Mouse (Mus musculus) brain, embryonic 14.5 days (tissue): ENCODE measurements around the gene Dcdc2b. TPM values are rescaled to one million over a fixed set of nuclear protein-coding genes. Genes with fewer than 3 reads are reported as not detected.

Experiments used
- DNase-seq: peaks from one replicate; pipeline ENCODE4 v3.0.0-alpha.2; 2011; ENCODE audit warnings: low read depth
- CTCF ChIP-seq: fragments of 200-500 bp; IDR thresholded peaks from 2 replicates; pipeline ENCODE4 v1.5.1; 2012; ENCODE audit warnings: inconsistent platforms, mild to moderate bottlenecking, moderate library complexity, borderline replicate concordance; ENCODE audit not compliant: insufficient read depth, insufficient read length; ENCODE audit errors: extremely low read depth
- POLR2A ChIP-seq: fragments of 200-500 bp; IDR thresholded peaks from 2 replicates; pipeline ENCODE4 v1.6.1; 2012; ENCODE audit warnings: mild to moderate bottlenecking, inconsistent platforms, borderline replicate concordance; ENCODE audit not compliant: poor library complexity, insufficient read depth, insufficient read length, severe bottlenecking; ENCODE audit errors: extremely low read depth
- polyA plus RNA-seq: library from polyadenylated mRNA; depleted of rRNA; stranded (reverse); fragments of >200 nt; gene quantifications from 2 replicates; pipeline ENCODE4 v1.2.3, GENCODE M21; 2012

Dcdc2b gene
- polyA plus RNA-seq, 1 experiment: 4.5 TPM

DNA sequence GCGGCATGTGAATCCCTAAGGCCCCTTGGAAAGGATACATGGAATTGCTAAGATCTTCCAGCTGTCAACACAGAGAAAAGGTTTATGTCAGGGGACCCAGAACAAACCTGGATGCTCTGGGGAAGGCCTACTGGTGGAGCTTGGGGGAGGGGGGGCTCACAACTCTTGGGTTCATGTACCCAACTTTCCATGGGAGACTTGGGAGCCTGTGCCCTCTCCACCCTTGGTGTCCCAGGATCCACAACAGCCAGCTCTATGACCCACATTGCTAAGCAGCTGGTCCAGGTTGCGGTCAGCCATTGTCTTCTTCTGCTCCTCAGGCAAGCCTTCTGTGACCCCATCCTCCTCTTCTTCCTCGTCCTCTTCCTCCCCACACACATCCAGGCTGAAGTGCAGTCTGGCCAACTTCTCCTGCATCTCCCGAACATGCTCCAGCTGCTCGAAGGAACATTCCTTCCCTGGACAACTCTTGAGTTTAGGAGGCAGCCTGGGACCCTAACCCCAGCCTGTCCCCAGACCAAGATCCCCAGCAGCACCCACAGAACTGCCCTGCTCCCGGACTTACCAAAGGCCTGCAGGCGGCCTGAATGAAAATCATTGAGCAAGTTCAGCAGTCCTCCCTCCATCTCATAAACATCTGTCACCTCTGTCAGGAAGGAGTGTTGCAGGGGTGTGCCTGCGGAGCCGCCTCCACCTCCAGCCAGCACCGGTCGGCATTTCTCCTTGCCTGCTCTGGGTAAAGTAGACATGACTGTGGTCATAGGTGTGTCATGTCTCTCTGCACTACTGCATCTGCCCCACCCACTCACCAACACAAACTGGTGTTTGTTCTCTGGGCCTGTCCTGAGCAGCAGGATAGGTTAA is 6.6 kb upstream of the Dcdc2b start:
- DNase-seq: no peak
- TF ChIP-seq POLR2A (no peak), CTCF (no peak)

DNA sequence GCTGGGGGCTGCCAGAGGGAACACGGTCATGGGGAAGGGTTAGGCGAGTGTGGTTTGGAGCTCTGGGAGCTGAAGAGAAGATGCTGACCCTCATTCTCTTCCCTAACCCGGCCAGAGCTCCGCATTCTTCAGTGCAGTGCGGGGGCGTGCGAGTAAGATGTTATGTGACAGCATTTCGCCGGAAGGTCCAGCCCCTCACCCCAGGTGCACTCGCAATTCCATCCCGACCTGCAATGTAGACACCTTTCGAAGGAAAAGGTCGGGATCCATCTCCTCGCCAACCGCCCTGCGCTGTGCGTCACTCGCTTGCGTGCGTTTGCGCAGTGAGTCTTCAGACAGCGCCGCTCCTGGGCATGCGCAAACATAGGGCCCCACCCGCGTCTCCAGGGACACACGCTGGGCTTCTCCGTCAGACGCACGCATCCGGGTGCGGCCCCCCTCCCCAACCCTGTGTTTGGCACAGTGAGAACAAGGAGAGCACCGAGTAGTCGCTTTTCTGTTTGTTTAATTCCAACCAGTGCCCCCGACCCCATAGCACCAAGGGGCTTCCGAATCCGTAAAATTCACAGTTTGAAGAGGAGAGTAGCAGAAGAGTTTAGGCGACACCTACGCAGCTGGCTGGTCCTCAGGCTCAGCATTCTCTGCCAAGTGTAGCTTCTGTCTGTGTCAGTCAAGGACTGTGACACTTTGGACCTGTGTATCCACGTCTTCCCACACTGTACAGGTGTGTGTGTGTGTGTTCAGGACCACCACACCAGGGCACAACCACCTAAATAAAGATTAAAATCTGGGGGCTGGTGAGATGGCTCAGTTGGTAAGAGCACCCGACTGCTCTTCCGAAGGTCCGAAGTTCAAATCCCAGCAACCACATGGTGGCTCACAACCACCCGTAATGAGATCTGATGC is 5.0 kb upstream of the Dcdc2b start, which contains the start of gene Iqcc:
TSS of gene Iqcc (minus strand) at position 314 of the 906 bp plus-strand sequence.
- DNase-seq: peak; percentile 98

DNA sequence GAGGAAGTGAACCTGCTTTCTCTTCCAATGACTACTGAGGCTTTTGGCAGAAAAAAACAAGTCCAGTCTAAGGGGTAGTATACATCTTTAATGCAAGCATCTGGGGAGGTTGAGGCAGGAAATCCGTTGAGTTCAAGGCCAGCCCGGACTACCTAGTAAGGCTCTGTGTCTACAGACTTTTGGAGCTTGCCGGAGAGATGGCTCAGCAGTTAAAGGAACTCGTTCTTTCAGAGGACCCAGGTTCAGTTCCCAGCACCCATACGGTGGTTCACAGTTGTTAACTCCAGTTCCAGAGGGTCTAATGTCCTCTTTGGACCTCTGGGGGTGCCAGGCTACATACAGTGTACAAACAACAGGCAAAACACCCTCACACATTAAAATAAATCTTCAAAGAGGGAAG is 4.0 kb upstream of the Dcdc2b start:
- TF ChIP-seq CTCF (no peak), POLR2A (no peak)

More for the DNA sequence above, 5.0 kb upstream of the Dcdc2b start, which contains the start of gene Iqcc:
- TF ChIP-seq CTCF (no peak), POLR2A (peak; percentile 80; the same call in 1 of the 2 replicates)

DNA sequence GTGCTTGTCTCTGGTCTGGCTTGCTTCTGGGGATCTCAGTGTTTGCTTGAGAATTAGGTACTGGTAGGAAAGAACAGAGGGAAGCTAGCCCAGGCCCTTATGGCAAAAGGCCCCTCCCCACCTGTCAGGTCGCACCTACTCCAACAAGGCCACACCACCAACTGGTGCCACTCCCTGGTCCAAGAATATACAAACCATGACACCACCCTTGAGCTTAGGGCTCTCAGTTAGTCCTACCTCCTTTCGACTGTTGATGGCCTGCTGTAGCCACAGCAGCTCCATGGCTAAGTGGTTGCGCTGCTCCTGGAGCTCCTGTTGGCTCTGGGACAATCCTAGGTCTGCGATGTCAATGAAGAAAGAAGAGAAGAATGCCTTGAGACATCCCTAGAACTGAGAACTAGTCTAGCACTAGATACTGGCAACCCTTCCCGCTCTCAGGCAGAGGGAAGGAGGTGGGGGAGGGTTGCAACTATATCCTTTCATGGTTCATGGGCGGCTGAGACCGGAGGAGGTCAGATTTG is 3.1 kb upstream of the Dcdc2b start:
- no peak for DNase-seq
- no peak for TF ChIP-seq POLR2A

More for the DNA sequence above, 4.0 kb upstream of the Dcdc2b start:
- no peak for DNase-seq

DNA sequence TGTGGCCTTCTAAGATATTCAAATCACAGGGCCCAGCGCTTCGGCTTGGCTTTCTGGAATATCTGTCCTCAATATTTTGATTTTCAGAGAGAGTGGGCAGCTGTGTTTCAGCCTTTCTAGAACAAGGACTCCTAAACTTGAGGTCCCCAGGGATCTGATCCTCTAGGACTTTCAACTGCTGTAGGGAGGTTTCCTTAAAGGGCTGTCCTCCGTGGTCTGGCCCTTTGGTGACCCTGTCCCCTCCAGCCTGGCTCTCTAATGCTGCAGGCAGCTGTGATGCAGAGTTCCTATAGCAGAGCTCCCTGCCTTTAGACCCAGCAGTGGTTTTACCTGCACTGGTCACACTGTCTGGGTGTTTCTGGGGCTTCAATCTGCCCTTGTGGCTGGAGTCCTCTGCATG is 2.6 kb upstream of the Dcdc2b start:
- DNase-seq: no peak
- no peak for TF ChIP-seq CTCF
- no peak for TF ChIP-seq POLR2A

DNA sequence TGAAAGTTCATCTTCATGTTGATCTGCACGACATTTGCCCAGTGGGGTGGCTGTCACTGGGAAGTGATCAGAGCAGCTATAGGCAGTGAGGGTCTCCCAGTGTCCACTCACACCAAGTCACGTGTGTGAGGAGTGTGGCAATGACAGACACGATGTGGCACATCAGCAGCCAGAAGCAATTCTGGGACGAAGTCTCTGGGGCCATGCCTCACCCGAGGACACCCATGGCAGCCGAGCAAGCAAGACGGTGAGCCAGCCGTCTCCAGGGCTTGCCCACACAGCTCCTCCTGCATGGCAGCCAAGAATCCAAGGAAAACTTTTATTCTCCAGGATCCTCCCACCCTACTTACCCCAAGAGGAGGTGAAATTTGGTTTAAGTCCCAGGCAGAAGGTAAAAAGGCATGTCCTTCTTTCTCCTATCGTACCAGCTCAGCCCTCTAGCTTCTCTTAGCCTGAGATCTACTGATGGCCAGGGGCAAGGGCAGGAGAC is 1.8 kb upstream of the Dcdc2b start:
- TF ChIP-seq CTCF (no peak), POLR2A (no peak)
- no peak for DNase-seq

DNA sequence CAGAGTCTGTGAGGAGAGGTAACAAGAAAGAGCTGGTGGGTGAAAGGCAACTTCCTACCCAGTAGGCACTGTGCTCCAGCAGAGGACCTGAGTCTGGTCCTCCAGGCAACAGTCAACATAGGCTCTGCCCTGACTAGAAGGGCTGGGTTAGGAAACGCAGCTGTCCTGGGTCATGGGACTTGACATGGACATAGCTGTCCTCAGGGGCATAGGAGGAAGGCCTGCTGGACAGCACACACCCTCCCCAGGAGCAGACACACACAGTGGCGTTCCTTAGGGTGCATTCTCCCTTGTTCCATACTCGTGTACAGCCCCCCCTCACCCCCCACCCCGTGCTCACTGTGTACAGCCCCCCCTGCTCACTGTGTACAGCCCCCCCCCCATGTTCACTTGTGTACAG is 3.6 kb downstream of the Dcdc2b start:
- no peak for DNase-seq
- no peak for TF ChIP-seq POLR2A
- no peak for TF ChIP-seq CTCF

DNA sequence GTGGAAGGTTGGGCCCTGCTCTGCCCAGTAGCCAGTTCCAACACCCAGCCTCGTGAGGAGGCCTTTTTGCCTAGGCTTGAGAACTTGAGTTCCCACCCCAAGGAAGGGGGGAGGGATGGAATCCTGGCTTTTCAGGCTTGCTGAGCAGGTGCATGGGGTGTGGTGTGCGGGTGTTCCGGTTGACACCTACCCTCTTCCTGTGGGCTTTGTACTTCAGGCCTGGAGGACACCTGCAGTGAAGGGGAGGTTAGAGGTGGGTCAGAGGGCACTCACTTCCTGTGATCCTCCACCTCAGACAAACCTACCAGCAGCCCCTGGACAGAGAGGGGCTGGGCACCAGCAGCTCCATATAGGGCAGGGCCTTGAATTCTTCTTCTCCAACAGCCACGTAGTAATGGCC is 4.0 kb downstream of the Dcdc2b start:
- no peak for DNase-seq
- no peak for TF ChIP-seq POLR2A
- TF ChIP-seq CTCF: no peak

DNA sequence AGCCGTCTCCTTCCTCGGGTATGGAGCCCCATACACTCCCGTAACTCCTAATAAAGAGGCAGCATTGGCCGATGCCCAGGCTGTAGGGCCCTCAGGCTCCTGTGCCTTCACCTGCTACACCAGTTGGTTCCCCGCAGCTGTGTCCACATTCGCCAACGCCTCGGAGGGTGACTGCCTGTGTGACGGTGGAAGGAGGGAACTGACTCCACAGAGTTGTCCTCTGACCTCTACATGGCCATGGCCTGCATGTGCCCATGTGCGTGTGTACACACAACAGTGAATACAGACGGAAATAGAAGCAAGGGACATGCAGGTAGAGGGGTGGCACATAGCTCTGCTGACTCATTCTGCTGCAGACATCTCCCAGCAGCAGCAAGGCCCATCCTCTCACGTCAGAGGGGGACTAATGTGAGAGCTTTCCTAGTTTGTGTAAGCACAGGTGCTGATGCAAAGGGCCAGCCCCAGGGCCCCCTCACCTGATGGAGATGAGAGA is 4.9 kb downstream of the Dcdc2b start:
- TF ChIP-seq CTCF (no peak), POLR2A (no peak)
- DNase-seq: no peak

DNA sequence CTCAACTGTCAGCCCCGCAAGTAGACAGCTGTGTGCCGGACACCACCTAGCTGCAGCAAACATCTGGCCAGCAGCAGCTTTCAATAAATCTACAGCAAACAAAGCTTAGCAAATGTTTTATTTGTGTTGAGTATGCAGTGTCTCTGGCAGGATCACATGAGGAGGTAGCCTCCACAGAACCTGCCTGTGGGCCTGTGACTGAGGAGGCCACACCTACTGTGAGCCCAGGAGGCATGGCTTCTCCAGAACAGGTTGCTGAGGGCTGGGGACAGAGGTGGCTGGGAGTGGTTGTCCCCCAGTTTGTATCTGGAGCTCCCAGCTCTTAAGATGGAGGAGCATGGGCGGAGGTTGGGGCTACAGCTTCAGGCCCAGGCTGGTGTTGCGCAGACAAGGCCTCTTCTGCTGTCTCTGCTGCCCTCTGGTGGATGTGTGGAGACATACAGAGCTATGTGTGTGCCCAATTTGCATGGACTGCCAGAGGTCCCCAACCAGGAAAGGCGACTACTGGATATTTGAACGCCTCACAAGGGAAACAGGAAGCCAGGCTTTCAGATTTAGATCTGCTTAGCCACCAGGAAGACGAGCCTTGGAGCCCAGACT is 5.5 kb downstream of the Dcdc2b start:
- TF ChIP-seq CTCF (peak; percentile 93), POLR2A (no peak)
- peak; percentile 93 for DNase-seq

DNA sequence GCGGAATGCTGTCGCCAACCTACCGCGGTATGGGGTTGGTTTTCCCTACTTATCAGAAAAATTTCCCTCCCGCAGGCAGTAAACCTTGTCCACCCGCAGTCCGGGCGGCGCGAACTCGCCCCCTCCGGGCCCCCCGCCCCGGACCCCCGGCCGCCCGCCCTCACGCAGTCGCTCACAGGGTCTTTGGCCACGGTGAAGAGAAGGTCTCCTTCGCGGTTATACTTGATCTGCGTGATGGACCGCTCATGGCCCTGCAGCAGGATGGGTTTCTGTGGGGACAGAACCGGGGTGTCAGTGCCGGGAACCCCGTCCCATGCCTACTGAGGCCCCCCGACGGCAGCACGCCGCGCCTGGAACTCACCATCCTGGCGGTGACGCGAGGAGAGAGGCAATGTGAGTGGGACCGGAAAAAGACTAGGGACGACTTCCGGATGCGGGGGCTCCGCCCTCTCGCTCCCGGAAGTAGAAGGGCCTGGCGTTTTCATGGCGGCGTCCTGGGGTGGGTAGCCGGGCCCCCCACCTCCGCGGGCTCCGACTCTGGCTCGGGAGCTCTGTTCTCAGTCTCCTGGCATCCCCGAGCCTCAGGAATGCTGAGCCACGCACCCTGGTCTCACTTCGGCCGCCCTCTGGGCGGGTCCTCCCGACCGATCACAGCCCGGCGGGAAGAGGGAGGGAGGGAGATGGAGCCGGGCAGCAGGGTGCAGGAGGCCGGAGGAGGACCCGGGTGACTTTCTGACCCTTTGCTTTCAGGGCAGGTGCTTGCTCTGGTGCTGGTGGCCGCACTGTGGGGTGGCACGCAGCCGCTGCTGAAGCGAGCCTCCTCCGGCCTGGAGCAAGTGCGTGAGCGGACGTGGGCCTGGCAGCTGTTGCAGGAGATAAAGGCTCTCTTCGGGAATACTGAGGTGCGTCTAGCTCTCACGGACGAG is 13.6 kb downstream of the Dcdc2b start, which contains the start of the genes Eif3i and Tmem234:
TSS of gene Eif3i (minus strand) at position 416 of the 926 bp plus-strand sequence.
TSS of gene Tmem234 (plus strand) at position 436 of the 926 bp plus-strand sequence.
- peak; percentile 93 for DNase-seq
- TF ChIP-seq POLR2A (peak; percentile 44; the same call in 1 of the 2 replicates), CTCF (no peak)
